Mouse (Mus musculus) myocyte (in vitro differentiated cells): ENCODE data around the gene Cul5. TPM values are rescaled to one million over a fixed set of nuclear protein-coding genes. Genes with fewer than 3 reads are reported as not detected.

Experiments used
- H3K27me3 ChIP-seq: one replicate; pipeline ENCODE4 v1.6.1; 2011; ENCODE audit not compliant: control insufficient read depth, insufficient read depth, insufficient read length
- H3K36me3 ChIP-seq: one replicate; pipeline ENCODE4 v1.6.1; 2011; ENCODE audit not compliant: control insufficient read depth, insufficient read depth
- H3K4me2 ChIP-seq: one replicate; pipeline ENCODE4 v1.6.1; 2011; ENCODE audit warnings: low read depth, control low read depth
- H3K4me3 ChIP-seq: one replicate; pipeline ENCODE4 v1.5.1; 2011; ENCODE audit warnings: mild to moderate bottlenecking, control low read depth, moderate library complexity
- H3K79me2 ChIP-seq: one replicate; pipeline ENCODE4 v1.6.1; 2011; ENCODE audit not compliant: control insufficient read depth, insufficient read depth
- H3ac ChIP-seq: one replicate; pipeline ENCODE4 v1.6.1; 2011; ENCODE audit not compliant: control insufficient read depth, insufficient read length
- CEBPB ChIP-seq: IDR thresholded peaks from 2 replicates; pipeline ENCODE4 v1.6.1; 2011; ENCODE audit warnings: mild to moderate bottlenecking, moderate library complexity; ENCODE audit not compliant: poor library complexity, insufficient read depth, severe bottlenecking
- E2F4 ChIP-seq: IDR thresholded peaks from one replicate; pipeline ENCODE4 v1.6.1; 2011; ENCODE audit warnings: mild to moderate bottlenecking, control low read depth, moderate library complexity; ENCODE audit not compliant: insufficient read depth
- MAX ChIP-seq: IDR thresholded peaks from one replicate; pipeline ENCODE4 v1.6.1; 2011; ENCODE audit warnings: low read depth, mild to moderate bottlenecking, control low read depth
- MYOD1 ChIP-seq, 3 experiments: IDR thresholded peaks; one replicate each; pipeline ENCODE4 v1.6.1; 2011; ENCODE audit warnings: control low read depth in 2 of 3, low read depth in 2 of 3, mild to moderate bottlenecking in 2 of 3, moderate library complexity in 1 of 3; ENCODE audit not compliant: insufficient read length in 2 of 3, control insufficient read depth in 1 of 3
- MYOG ChIP-seq, 3 experiments: IDR thresholded peaks; one replicate each; pipeline ENCODE4 v1.6.1; 2011; ENCODE audit warnings: control low read depth in 2 of 3, low read depth in 2 of 3, mild to moderate bottlenecking in 2 of 3; ENCODE audit not compliant: insufficient read length in 2 of 3, control insufficient read depth in 1 of 3, insufficient read depth in 1 of 3
- POLR2A ChIP-seq: IDR thresholded peaks from one replicate; pipeline ENCODE4 v1.6.1; 2011; ENCODE audit warnings: low read depth, mild to moderate bottlenecking, control low read depth, moderate library complexity; ENCODE audit not compliant: insufficient read length
- POLR2AphosphoS2 ChIP-seq: IDR thresholded peaks from one replicate; pipeline ENCODE4 v1.6.1; 2011; ENCODE audit warnings: low read depth, control low read depth; ENCODE audit not compliant: insufficient read length
- REST ChIP-seq: IDR thresholded peaks from one replicate; pipeline ENCODE4 v1.6.1; 2011; ENCODE audit warnings: mild to moderate bottlenecking, control low read depth, moderate library complexity; ENCODE audit not compliant: insufficient read depth, insufficient read length
- SRF ChIP-seq: IDR thresholded peaks from one replicate; pipeline ENCODE4 v1.6.1; 2011; ENCODE audit warnings: low read depth; ENCODE audit not compliant: control insufficient read depth, insufficient read length
- TCF12 ChIP-seq: IDR thresholded peaks from one replicate; pipeline ENCODE4 v1.6.1; 2011; ENCODE audit warnings: mild to moderate bottlenecking, control low read depth; ENCODE audit not compliant: poor library complexity, insufficient read depth, severe bottlenecking
- TCF3 ChIP-seq: IDR thresholded peaks from one replicate; pipeline ENCODE4 v1.6.1; 2011; ENCODE audit warnings: low read depth, control low read depth; ENCODE audit not compliant: insufficient read length
- USF1 ChIP-seq: IDR thresholded peaks from one replicate; pipeline ENCODE4 v1.6.1; 2011; ENCODE audit warnings: low read depth, mild to moderate bottlenecking, control low read depth, moderate library complexity
- polyA plus RNA-seq: library from polyadenylated mRNA; unstranded; fragments of >200 nt; fragmentation: generic; extraction: Trizol; gene quantifications from one replicate; pipeline ENCODE4 v1.2.1, GENCODE M21; 2012; ENCODE audit warnings: missing spikeins

The Cul5 gene
- polyA plus RNA-seq, 1 experiment, result 10.2 TPM

DNA sequence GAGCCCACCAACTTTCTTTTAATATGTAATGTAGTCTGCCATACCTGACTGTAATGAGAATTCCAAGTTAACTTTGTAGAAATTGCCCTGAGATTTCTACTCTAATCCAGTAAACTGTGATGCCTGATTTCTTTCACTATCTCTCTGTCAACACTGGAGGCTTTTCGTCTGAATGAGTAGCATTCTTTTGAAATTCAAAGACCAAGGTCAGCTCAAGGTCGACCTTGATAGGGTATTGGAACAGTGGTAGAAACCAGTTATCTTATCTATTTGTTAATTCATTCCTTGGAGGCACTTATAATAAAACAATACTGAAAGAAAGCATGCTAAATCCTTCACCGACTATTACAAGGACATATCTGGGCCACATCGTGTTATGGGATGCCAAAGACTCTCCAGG lies 7.1 kb upstream of the Cul5 start:
- no peak overlapping the region for H3K4me2 ChIP-seq
- no peak overlapping the region for H3K4me3 ChIP-seq
- no peaks in the 10 kb centered on the region for H3K79me2 ChIP-seq
- no peaks in the 10 kb centered on the region for H3K36me3 ChIP-seq
- no peaks in the 10 kb centered on the region for H3K27me3 ChIP-seq
- TF ChIP-seq E2F4 (no peak), TCF3 (no peak), POLR2A (no peak), USF1 (no peak), MAX (no peak), MYOG (IDR thresholded peaks at IDR 0.05; ENCODE audit: control insufficient read depth in 1 of 3, insufficient read depth in 1 of 3, insufficient read length in 2 of 3, low read depth in 2 of 3) (no peak), MYOD1 (IDR thresholded peaks at IDR 0.05; ENCODE audit: control insufficient read depth in 1 of 3, insufficient read length in 2 of 3, low read depth in 2 of 3) (no peak), SRF (no peak), CEBPB (no peak), POLR2AphosphoS2 (no peak), REST (no peak), TCF12 (no peak)
- H3ac ChIP-seq, result no peak overlapping the region

DNA sequence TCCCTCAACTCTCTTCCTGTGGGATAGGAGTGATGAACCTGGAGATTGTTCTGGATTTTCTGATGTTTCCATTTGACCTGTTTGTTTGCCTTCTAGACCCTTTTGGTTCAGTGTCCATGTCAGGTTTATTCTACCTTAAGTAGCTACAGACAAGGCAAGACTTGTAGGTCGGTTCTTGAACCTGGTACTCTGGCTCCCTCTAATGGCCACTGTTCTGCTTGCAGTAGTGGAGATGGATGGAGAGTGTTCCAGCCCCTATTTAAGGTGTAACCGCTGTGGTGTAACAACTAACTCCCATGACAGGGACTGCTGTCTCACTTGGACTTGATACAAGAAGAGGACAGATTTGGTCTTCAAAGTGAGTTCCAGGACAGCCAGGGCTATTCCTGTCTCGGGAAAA lies 3.8 kb upstream of the Cul5 start:
- Histone ChIP-seq H3ac (no peak overlapping the region), H3K4me3 (no peak overlapping the region), H3K79me2 (no peaks in the 10 kb centered on the region), H3K27me3 (no peaks in the 10 kb centered on the region), H3K4me2 (no peak overlapping the region), H3K36me3 (no peaks in the 10 kb centered on the region)
- TF ChIP-seq REST, result no peak
- TF ChIP-seq POLR2A, result no peak
- no peak for TF ChIP-seq TCF12
- no peak for TF ChIP-seq TCF3
- TF ChIP-seq SRF, result no peak
- no peak for TF ChIP-seq MYOG (IDR thresholded peaks at IDR 0.05; ENCODE audit: control insufficient read depth in 1 of 3, insufficient read depth in 1 of 3, insufficient read length in 2 of 3, low read depth in 2 of 3)
- TF ChIP-seq USF1, result no peak
- no peak for TF ChIP-seq CEBPB
- TF ChIP-seq MYOD1 (IDR thresholded peaks at IDR 0.05; ENCODE audit: control insufficient read depth in 1 of 3, insufficient read length in 2 of 3, low read depth in 2 of 3), result no peak
- TF ChIP-seq MAX, result no peak
- no peak for TF ChIP-seq E2F4
- TF ChIP-seq POLR2AphosphoS2, result no peak

DNA sequence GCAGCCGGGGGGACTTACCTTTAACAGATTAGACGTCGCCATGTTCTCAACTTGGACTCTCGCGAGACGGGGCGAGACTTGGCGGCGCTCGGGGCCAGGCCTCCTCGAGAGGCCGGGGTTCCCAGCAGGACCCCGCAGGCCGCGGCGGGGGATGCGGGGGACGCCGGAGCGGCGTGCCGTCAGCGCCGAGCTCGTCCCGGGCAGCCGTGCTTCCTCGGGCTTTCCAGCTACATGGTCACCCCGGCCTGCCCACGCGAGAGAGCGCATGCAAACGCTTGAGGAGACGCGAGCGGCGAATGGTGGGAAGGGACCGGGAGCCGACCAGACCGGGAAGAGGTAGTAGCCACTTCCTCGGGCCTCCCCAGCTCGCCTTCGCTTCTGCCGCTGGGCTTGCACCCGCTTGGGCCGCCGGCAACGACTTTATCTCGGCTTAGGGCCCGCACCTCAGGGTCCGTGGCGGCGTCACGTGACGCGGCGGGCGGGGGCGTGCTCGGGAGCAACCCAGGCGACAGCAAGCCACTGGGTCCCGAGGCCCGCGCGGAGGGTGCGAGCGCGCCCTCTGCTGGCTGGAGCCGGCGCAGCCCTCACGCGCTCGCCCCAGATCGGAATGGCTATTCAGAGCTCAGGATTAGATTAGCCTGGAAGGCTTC lies 2.7 kb downstream of the Cul5 start:
- TF ChIP-seq MYOG (IDR thresholded peaks at IDR 0.05; ENCODE audit: control insufficient read depth in 1 of 3, insufficient read depth in 1 of 3, insufficient read length in 2 of 3, low read depth in 2 of 3), result peak in 1 of 3 experiments; percentile 47
- peak in 1 of 3 experiments; percentile 31 for TF ChIP-seq MYOD1 (IDR thresholded peaks at IDR 0.05; ENCODE audit: control insufficient read depth in 1 of 3, insufficient read length in 2 of 3, low read depth in 2 of 3)
- TF ChIP-seq TCF3, result no peak
- TF ChIP-seq SRF, result no peak
- no peak for TF ChIP-seq REST
- peak; percentile 81 for TF ChIP-seq POLR2A
- TF ChIP-seq POLR2AphosphoS2, result peak; percentile 32
- TF ChIP-seq USF1, result peak; percentile 90
- Histone ChIP-seq H3K36me3 (no peaks in the 10 kb centered on the region), H3K4me2 (peak overlapping the region; percentile 62)

DNA sequence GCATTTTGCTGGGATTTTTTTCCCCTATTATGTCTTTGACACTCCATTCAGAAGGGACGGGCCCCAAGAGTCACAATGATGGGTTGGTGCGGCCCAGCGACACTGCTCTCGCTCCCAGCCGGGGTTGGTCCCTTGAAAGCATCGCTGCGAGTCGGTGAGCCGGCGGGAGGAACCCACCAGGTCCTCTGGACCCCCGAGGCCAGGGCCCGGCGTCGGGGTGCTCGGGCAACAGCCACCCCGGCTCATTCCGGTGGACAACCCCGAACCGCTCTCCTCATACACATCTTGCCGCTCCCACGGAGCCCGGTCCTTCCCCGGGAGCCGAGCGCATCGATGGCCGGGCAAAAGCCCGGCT lies 3.2 kb downstream of the Cul5 start:
- peak overlapping the region; percentile 99 for H3ac ChIP-seq
- peak overlapping the region; percentile 97 for H3K4me2 ChIP-seq
- H3K36me3 ChIP-seq, result no peaks in the 10 kb centered on the region
- peak overlapping the region; percentile 92 for H3K4me3 ChIP-seq
- H3K27me3 ChIP-seq, result no peaks in the 10 kb centered on the region
- TF ChIP-seq USF1 (no peak), MYOG (IDR thresholded peaks at IDR 0.05; ENCODE audit: control insufficient read depth in 1 of 3, insufficient read depth in 1 of 3, insufficient read length in 2 of 3, low read depth in 2 of 3) (no peak), REST (no peak), POLR2A (no peak), TCF3 (no peak), MYOD1 (IDR thresholded peaks at IDR 0.05; ENCODE audit: control insufficient read depth in 1 of 3, insufficient read length in 2 of 3, low read depth in 2 of 3) (no peak), CEBPB (no peak), TCF12 (no peak), SRF (no peak)
- peaks cover 51% of the 10 kb centered on the region for H3K79me2 ChIP-seq

More for the DNA sequence above, 2.7 kb downstream of the Cul5 start:
- no peaks in the 10 kb centered on the region for H3K27me3 ChIP-seq
- H3ac ChIP-seq, result peak overlapping the region; percentile 99
- H3K79me2 ChIP-seq, result peaks cover 46% of the 10 kb centered on the region
- H3K4me3 ChIP-seq, result peak overlapping the region; percentile 92
